Mouse (Mus musculus): Measurements from ENCODE around the gene Kalrn.

GRCm38 (mm10) chr16:34445666-34446065 is 127.7 kb downstream of the Kalrn start:
- TF ChIP-seq TAL1 (IDR thresholded peaks at IDR 0.05; ENCODE audit: low read length): no peak
- TF ChIP-seq GATA1 (IDR thresholded peaks at IDR 0.05; ENCODE audit: low read length): no peak
